Mouse (Mus musculus) forebrain, embryonic 12.5 days (tissue): ENCODE measurements around the gene Gzma. TPM values are rescaled to one million over a fixed set of nuclear protein-coding genes. Genes with fewer than 3 reads are reported as not detected.
A peak's percentile ranks its signal among the peaks of the same experiment; 100 is the strongest.

Experiments
- ATAC-seq: fragments of 200-750 bp; cut with Nextera tagmentation; 2 replicates; pipeline ENCODE4 v1.8.0; 2017; ENCODE audit warnings: moderate TSS enrichment; ENCODE audit not compliant: low FRiP score
- H3K27ac ChIP-seq: fragments of 300-500 bp; sonication (generic); 2 replicates; pipeline ENCODE4 v1.5.1; 2016; ENCODE audit warnings: mild to moderate bottlenecking
- H3K27me3 ChIP-seq: fragments of 300-500 bp; sonication (generic); 2 replicates; pipeline ENCODE4 v1.6.1; 2016; ENCODE audit warnings: mild to moderate bottlenecking
- H3K36me3 ChIP-seq: fragments of 300-500 bp; sonication (generic); replicated peaks from 2 replicates; pipeline ENCODE4 v1.6.1; 2016; ENCODE audit warnings: mild to moderate bottlenecking
- H3K4me1 ChIP-seq: fragments of 300-500 bp; sonication (generic); 2 replicates; pipeline ENCODE4 v1.6.1; 2016
- H3K4me2 ChIP-seq: fragments of 300-500 bp; sonication (generic); 2 replicates; pipeline ENCODE4 v1.6.1; 2016; ENCODE audit warnings: mild to moderate bottlenecking, moderate library complexity
- H3K4me3 ChIP-seq: fragments of 300-500 bp; sonication (generic); replicated peaks from 2 replicates; pipeline ENCODE4 v1.5.1; 2016; ENCODE audit warnings: mild to moderate bottlenecking
- H3K9ac ChIP-seq: fragments of 300-500 bp; sonication (generic); 2 replicates; pipeline ENCODE4 v1.6.1; 2016; ENCODE audit warnings: mild to moderate bottlenecking
- H3K9me3 ChIP-seq: fragments of 300-500 bp; sonication (generic); 2 replicates; pipeline ENCODE4 v1.6.1; 2016
- WGBS: fragments of 180-500 bp; shearing (Covaris S2); methylation state at CpG from one replicate; pipeline ENCODE4 v1.1.7; 2016; 5-methylcytosine and 5-hydroxymethylcytosine counted together
- polyA plus RNA-seq: library from polyadenylated mRNA; unstranded; fragments of >200 nt; fragmentation: Nextera tagmentation; extraction: Ambion mirVana; gene quantifications from 2 replicates; pipeline ENCODE4 v1.2.1, GENCODE M21; 2016

The Gzma gene
- polyA plus RNA-seq = not detected in 2 replicates

DNA sequence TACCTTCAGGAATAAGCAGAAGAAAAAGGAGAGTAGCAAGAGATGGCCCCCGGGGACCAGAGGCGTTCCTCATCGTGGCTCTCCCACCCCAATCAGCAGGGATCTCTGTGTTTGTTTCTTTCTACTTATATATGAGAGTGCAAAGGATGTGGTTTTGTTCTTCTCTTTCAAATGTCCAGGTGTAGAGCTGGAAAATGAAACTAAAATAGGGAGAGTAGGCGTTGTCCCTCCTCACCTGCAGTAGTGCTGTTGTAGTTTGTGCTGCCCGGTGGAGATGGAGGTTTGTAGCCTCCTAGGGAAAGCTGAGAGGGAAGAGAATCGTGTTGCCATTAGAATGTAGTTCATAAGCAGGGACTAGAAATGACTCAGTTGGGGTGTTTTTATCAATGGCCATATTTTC is at the start of gene Gzma:
Gene Gzma (minus strand): TSS at position 103 of the 400 bp plus-strand sequence.
- H3K4me3 ChIP-seq = no peak within 1 kb of the TSS
- H3K36me3 ChIP-seq = no peaks in the 10 kb centered on the region
- H3K27me3 ChIP-seq = no peaks in the 10 kb centered on the region
- no peak within 1 kb of the TSS for H3K4me2 ChIP-seq
- H3K27ac ChIP-seq = no peak within 1 kb of the TSS
- 94% methylated on average over 6 of the region's 6 CpGs for WGBS
- no peaks in the 10 kb centered on the region for H3K9me3 ChIP-seq
- no peak within 1 kb of the TSS for H3K9ac ChIP-seq
- no peak for ATAC-seq
- no peaks in the 10 kb centered on the region for H3K4me1 ChIP-seq

DNA sequence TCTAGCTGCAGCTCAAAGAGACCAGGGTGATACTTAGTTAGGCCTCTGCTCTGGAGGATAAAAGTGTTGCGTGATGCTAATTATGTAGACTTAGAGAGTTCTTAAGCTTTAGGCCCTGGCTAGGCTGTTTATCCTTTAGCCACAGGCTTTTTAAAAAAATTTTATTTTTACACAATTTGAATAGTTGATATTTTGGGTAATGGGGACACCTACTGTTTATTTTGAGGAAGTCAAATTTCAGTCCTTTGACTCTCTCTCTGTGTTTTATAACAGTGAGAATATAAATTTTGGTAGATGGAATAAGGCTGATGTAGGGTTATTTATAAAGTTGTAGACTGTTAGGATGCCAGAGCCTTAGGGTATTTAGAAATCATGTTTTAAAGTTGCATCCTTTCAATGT is 38.8 kb upstream of the Gzma start:
- no peaks in the 10 kb centered on the region for H3K36me3 ChIP-seq
- 87% methylated on average over 1 of the region's 1 CpGs for WGBS
- H3K9ac ChIP-seq = no peak overlapping the region
- no peak for ATAC-seq
- no peaks in the 10 kb centered on the region for H3K27me3 ChIP-seq
- H3K4me1 ChIP-seq = no peaks in the 10 kb centered on the region
- no peaks in the 10 kb centered on the region for H3K9me3 ChIP-seq
- H3K4me2 ChIP-seq = no peak overlapping the region
- no peak overlapping the region for H3K27ac ChIP-seq
- H3K4me3 ChIP-seq = no peak overlapping the region

DNA sequence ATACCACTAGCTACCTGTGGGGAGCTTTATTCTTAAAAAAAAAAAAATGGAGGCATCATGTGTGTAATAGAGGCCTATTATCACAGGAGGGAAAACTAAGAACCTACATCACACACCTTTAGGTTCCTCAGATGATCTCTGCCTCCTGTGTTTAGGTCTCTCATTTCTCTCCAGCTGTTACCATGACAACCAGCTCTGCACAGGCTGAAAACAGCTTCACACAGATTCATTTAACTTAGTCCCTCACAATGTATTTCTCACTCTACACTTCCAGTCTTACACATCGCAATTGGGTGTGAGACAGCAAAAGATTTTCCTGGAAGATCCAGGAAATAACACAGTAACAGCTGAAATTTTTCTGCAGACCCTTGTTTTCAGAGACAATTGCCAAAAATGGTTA is 29.2 kb upstream of the Gzma start:
- H3K9ac ChIP-seq = no peak overlapping the region
- H3K9me3 ChIP-seq = no peaks in the 10 kb centered on the region
- no peaks in the 10 kb centered on the region for H3K27me3 ChIP-seq
- no peaks in the 10 kb centered on the region for H3K36me3 ChIP-seq
- no peak overlapping the region for H3K27ac ChIP-seq
- ATAC-seq = peak; percentile 60; the same call in 1 of the 2 replicates
- H3K4me3 ChIP-seq = no peak overlapping the region
- WGBS = 91% methylated on average over 1 of the region's 1 CpGs
- H3K4me1 ChIP-seq = no peaks in the 10 kb centered on the region
- H3K4me2 ChIP-seq = no peak overlapping the region

DNA sequence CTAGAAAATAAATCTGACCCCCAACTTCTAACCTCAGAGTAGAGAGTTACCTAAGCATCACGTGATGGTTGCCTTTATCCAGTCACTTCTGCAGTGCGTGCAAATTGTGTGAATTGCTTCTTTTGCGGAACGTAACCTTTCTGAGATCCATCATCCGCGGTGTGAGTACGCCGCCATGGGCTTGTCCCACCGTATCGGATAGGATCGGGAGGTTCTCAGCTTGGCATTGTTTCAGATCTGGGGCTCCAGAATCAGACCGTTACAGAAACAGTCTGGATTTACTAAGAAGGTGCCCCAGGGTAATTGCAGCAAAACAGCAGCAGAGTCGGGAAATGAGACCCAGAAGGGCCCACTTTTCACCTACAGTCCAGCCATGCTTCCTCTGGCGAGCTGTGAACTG is 20.5 kb upstream of the Gzma start:
- WGBS = 90% methylated on average over 14 of the region's 14 CpGs
- Histone ChIP-seq H3K4me2 (no peak overlapping the region), H3K4me3 (no peak overlapping the region), H3K27ac (no peak overlapping the region), H3K36me3 (no peaks in the 10 kb centered on the region), H3K27me3 (no peaks in the 10 kb centered on the region), H3K9ac (no peak overlapping the region), H3K9me3 (no peaks in the 10 kb centered on the region), H3K4me1 (no peaks in the 10 kb centered on the region)
- ATAC-seq = no peak

DNA sequence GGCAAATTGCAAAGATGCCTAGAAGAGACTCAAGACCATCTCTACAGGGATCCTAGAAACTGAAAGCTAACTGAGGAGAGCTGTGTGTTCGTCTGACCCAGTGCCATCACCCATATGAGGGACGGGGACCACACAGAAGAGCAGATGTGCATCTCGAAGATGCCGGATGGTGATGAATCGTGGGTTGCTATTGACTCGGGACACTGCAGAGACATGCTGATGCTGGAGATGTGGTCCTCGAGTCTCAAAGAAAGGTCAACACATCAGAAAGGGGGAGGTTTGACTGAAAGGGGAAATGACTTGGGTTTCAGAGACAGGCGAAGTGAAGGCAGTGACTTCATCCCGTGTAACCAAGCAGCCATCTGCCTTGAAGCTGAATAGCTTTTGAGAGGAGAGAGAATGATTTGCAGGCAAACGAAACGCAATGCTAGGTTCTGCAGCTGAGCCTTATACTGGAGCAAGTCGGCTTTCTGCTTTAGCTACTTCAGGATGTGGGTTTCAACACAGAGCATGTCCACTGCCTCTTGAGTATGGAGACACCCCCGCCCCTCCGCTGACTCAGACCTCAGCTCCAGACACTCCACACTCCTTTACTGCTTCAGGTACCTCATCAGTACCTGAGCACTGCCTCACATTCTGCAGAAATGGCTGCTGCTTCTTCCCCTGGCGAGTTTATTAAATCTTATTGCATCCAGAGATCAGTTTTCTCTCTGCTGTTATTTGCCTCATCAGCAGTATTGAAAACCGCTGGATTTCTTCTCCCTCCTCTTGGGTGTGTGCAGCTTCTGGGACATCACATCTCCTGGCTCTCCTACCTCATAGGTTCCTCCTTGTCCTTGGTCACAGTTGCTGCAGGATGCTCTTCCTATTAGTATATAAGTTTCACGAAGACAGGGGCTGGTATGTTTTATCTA is 19.8 kb upstream of the Gzma start:
- WGBS = 89% methylated on average over 17 of the region's 17 CpGs
- H3K9ac ChIP-seq = no peak overlapping the region
- ATAC-seq = no peak

DNA sequence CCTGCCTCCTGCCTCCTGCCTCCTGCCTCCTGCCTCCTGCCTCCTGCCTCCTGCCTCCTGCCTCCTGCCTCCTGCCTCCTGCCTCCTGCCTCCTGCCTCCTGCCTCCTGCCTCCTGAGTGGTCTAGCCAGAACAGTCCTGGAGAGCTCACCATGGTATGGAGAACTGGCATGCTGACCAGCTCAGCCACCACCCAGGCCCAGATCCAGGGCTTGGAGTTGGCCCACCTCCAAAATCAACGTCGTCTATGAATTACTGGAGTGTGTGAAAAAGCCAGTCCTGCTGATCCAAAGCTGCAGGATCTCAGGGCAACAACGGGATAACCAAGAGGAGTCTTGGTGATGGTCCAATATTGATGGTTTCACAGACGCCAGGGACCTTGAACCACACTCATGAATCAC is 18.2 kb upstream of the Gzma start:
- 83% methylated on average over 4 of the region's 4 CpGs for WGBS
- no peak overlapping the region for H3K4me3 ChIP-seq
- H3K9me3 ChIP-seq = no peaks in the 10 kb centered on the region
- H3K27ac ChIP-seq = no peak overlapping the region
- H3K27me3 ChIP-seq = no peaks in the 10 kb centered on the region
- no peak overlapping the region for H3K9ac ChIP-seq
- ATAC-seq = no peak
- no peaks in the 10 kb centered on the region for H3K4me1 ChIP-seq
- H3K36me3 ChIP-seq = no peaks in the 10 kb centered on the region
- H3K4me2 ChIP-seq = no peak overlapping the region

More for the DNA sequence above, 19.8 kb upstream of the Gzma start:
- Histone ChIP-seq H3K4me2 (no peak overlapping the region), H3K27ac (no peak overlapping the region), H3K36me3 (no peaks in the 10 kb centered on the region), H3K9me3 (no peaks in the 10 kb centered on the region), H3K27me3 (no peaks in the 10 kb centered on the region), H3K4me1 (no peaks in the 10 kb centered on the region), H3K4me3 (no peak overlapping the region)

DNA sequence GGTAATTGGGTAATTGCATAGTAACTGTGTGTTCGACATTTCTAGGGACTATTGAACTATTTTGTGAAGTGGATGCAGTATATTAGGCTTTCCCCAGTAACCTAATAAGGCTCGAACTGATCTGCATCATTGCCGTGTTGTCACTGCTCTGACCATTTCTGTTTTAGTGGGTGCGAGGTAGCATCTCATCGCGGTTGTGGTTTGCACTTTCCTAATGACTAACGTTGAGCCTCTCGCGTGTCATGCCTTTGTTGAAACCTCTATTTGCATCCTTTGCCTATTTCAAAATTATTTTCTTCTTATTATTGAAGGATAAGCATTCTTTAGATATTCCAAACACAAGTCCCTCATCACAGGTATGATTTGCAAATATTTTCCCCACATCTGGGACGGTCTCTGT is 4.0 kb upstream of the Gzma start:
- no peaks in the 10 kb centered on the region for H3K27me3 ChIP-seq
- H3K27ac ChIP-seq = no peak overlapping the region
- H3K4me3 ChIP-seq = no peak overlapping the region
- H3K4me1 ChIP-seq = no peaks in the 10 kb centered on the region
- H3K9me3 ChIP-seq = no peaks in the 10 kb centered on the region
- H3K36me3 ChIP-seq = no peaks in the 10 kb centered on the region
- H3K4me2 ChIP-seq = no peak overlapping the region
- no peak for ATAC-seq
- H3K9ac ChIP-seq = no peak overlapping the region
- WGBS = 91% methylated on average over 10 of the region's 10 CpGs

DNA sequence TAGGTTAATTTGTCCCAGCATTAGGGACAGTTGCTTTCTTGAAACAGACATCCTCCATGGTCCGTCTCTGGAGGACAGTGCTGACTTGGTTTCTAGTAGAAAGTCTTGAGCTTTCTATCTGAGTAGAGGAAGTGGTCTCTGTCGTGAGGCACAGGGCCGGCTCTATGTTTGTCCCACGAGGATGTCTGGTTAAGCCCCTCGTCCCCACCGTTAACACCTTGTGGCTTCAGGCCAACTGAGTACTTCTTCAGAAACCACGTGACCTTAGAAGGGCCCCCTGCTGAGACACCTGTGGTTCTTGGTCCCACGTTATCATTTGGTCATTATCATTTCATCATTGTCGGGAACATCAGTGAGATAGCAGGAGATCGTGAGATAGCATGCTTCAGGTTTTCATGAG is 1.0 kb upstream of the Gzma start:
- no peak for ATAC-seq
- Histone ChIP-seq H3K4me2 (no peak overlapping the region), H3K4me3 (no peak overlapping the region), H3K27me3 (no peaks in the 10 kb centered on the region), H3K4me1 (no peaks in the 10 kb centered on the region), H3K9ac (no peak overlapping the region), H3K36me3 (no peaks in the 10 kb centered on the region), H3K9me3 (no peaks in the 10 kb centered on the region), H3K27ac (no peak overlapping the region)
- 82% methylated on average over 10 of the region's 10 CpGs for WGBS

DNA sequence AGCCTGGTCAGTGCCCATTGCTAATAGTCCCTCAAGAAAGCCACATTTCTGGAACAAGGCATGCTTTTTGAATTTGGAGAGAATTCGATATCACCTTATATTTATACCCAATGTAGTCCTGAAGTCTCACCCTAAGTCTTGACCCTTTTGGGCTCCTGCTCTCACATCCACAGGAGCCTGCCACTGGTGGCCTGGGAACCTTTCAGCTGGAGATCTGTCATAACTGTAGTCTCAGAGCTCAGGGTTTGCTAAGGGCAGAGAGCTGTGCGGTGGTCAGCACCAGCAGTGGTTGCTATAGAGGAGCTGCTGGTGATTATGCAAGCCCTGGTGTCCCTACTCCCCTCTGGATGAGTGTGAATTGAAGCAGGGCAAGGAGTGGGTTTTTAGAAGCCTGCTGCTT is 2.4 kb downstream of the Gzma start:
- Histone ChIP-seq H3K4me3 (no peak overlapping the region), H3K9me3 (no peaks in the 10 kb centered on the region), H3K9ac (no peak overlapping the region), H3K27me3 (no peaks in the 10 kb centered on the region), H3K4me1 (no peaks in the 10 kb centered on the region), H3K4me2 (no peak overlapping the region), H3K36me3 (no peaks in the 10 kb centered on the region), H3K27ac (no peak overlapping the region)
- no peak for ATAC-seq
- WGBS = 86% methylated on average over 2 of the region's 2 CpGs

DNA sequence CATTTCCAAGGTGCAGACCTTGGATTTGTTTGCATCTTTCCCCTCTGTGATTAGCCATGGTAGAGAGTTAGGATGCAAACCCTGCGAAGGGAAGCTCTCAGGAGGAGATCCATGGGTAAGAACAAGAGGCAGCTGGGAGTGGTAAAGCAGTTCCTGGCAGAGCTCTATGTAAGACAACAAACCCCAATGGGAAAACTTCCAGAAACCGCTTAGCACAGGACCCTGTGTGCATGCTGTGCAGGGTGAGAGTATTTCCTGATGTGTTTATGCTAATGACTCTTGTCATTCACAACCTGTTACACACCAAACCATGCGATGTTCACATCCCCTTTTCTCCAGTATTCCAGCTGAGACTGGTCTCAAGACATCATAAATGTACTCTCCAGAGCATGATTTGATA is 3.8 kb downstream of the Gzma start:
- no peak for ATAC-seq
- WGBS = 82% methylated on average over 3 of the region's 3 CpGs
- no peaks in the 10 kb centered on the region for H3K36me3 ChIP-seq
- no peak overlapping the region for H3K27ac ChIP-seq
- no peaks in the 10 kb centered on the region for H3K4me1 ChIP-seq
- no peaks in the 10 kb centered on the region for H3K9me3 ChIP-seq
- no peaks in the 10 kb centered on the region for H3K27me3 ChIP-seq
- H3K4me2 ChIP-seq = no peak overlapping the region
- H3K4me3 ChIP-seq = no peak overlapping the region
- no peak overlapping the region for H3K9ac ChIP-seq

DNA sequence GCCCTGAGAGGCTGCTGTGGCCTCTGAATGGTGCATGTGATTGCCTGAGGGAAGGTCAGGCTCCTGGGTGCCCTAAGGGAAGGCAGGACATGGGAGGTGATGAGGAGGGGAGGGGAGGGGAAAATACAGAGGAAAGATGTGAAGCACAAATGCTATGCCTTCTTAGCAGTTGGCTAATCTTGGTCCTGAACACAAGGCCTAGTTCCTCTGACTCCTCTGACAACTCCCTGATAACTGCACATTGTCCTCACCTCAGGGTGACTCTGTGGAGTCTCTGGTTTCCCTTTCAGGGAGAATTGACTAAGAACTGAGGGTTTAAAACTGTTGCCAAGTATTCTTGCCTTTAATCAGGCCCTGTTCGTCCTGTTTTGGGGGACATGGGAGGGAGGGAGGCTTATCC is 6.2 kb downstream of the Gzma start:
- Histone ChIP-seq H3K4me3 (no peak overlapping the region), H3K36me3 (no peaks in the 10 kb centered on the region), H3K9me3 (no peaks in the 10 kb centered on the region), H3K27ac (no peak overlapping the region), H3K4me1 (no peaks in the 10 kb centered on the region), H3K4me2 (no peak overlapping the region), H3K9ac (no peak overlapping the region), H3K27me3 (no peaks in the 10 kb centered on the region)
- ATAC-seq = no peak
- WGBS = 62% methylated on average over 1 of the region's 1 CpGs

DNA sequence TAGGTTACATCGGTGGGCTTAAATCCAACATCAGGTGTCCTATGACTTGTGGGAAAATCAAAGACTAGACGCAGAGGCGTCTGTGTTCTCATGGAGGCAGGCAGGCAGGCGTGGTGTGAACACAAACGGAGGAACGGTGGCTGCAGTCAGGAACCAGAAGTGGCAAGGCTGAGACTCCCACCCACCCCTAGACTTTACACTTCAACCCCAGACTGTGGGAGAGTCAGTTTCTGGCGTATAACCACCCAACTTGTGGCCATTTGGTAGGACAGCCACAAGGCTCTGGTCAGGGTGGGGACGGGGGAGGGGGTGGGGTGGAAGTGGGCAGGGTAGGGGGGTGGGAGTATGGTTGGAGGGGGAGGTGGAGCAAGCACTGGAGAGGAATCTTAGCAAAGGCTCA is 10.3 kb downstream of the Gzma start:
- Histone ChIP-seq H3K4me2 (no peak overlapping the region), H3K27ac (no peak overlapping the region), H3K4me1 (no peaks in the 10 kb centered on the region), H3K9ac (no peak overlapping the region), H3K36me3 (no peaks in the 10 kb centered on the region), H3K27me3 (no peaks in the 10 kb centered on the region), H3K9me3 (no peaks in the 10 kb centered on the region), H3K4me3 (no peak overlapping the region)
- WGBS = 93% methylated on average over 8 of the region's 8 CpGs
- ATAC-seq = no peak
